Mouse (Mus musculus): ENCODE results near the gene Samhd1. TPM values are rescaled to one million over a fixed set of nuclear protein-coding genes. Genes with fewer than 3 reads are reported as not detected.

Samhd1 gene
- polyA plus RNA-seq (2012; ENCODE audit: low replicate concordance), result 57.8 and 146 TPM in 2 replicates

GRCm38 (mm10) chr2:157135014-157135413 is at the start of gene Samhd1:
Samhd1 (minus strand) TSS chr2:157135265.

GRCm38 (mm10) chr2:157086796-157087195 is 48.3 kb downstream of the Samhd1 start, which contains the start of gene Tldc2:
Tldc2 (plus strand) TSS chr2:157087055.

GRCm38 (mm10) chr2:157078793-157079700 is 56.0 kb downstream of the Samhd1 start, which contains the start of gene Soga1:
Soga1 (minus strand) TSS chr2:157079254.

Other genes with a start within 250 kb of the Samhd1 start
- 9.1 and 17.6 TPM in 2 replicates for gene Sla2, start 248.1 kb downstream of the Samhd1 start, polyA plus RNA-seq (2012; ENCODE audit: low replicate concordance)
- 3.8 and 7.1 TPM in 2 replicates for gene Ndrg3, start 143.2 kb downstream of the Samhd1 start, polyA plus RNA-seq (2012; ENCODE audit: low replicate concordance)
- 0.98 and 1.1 TPM in 2 replicates for gene Dsn1, start 128.1 kb downstream of the Samhd1 start, polyA plus RNA-seq (2012; ENCODE audit: low replicate concordance)
- gene Soga1, start 56.0 kb downstream of the Samhd1 start, polyA plus RNA-seq (2012; ENCODE audit: low replicate concordance), result 4.9 and 12.2 TPM in 2 replicates
- not detected in 2 replicates for gene Tldc2, start 48.2 kb downstream of the Samhd1 start, polyA plus RNA-seq (2012; ENCODE audit: low replicate concordance)
- gene Rbl1, start 69.3 kb upstream of the Samhd1 start, polyA plus RNA-seq (2012; ENCODE audit: low replicate concordance), result 4.4 and 5.2 TPM in 2 replicates
- gene Rpn2, start 143.8 kb upstream of the Samhd1 start, polyA plus RNA-seq (2012; ENCODE audit: low replicate concordance), result 41.9 and 62.9 TPM in 2 replicates
- gene Mroh8, start 144.3 kb upstream of the Samhd1 start, polyA plus RNA-seq (2012; ENCODE audit: low replicate concordance), result 0.28 and 0.33 TPM in 2 replicates
- not detected in 2 replicates for gene Ghrh, start 212.2 kb upstream of the Samhd1 start, polyA plus RNA-seq (2012; ENCODE audit: low replicate concordance)
- gene Manbal, start 232.3 kb upstream of the Samhd1 start, polyA plus RNA-seq (2012; ENCODE audit: low replicate concordance), result 44.1 and 73.4 TPM in 2 replicates